Mouse (Mus musculus) limb, embryonic 11.5 days (tissue): Measurements from ENCODE around the gene Tnrc6a. TPM values are rescaled to one million over a fixed set of nuclear protein-coding genes. Genes with fewer than 3 reads are reported as not detected.
A peak's percentile ranks its signal among the peaks of the same experiment; 100 is the strongest.

ENCODE experiments used
- ATAC-seq: fragments of 200-750 bp; cut with Nextera tagmentation; 2 replicates; pipeline ENCODE4 v1.8.0; 2017; ENCODE audit warnings: low read depth; ENCODE audit not compliant: insufficient number of reproducible peaks, low FRiP score, low TSS enrichment
- DNase-seq: peaks from one replicate; pipeline ENCODE4 v3.0.0-alpha.2; 2015; ENCODE audit warnings: low spot score
- H3K27ac ChIP-seq: fragments of 300-500 bp; sonication (generic); replicated peaks from 2 replicates; pipeline ENCODE4 v1.5.1; 2014; ENCODE audit warnings: low read depth, mild to moderate bottlenecking, low read length
- H3K27me3 ChIP-seq: fragments of 300-500 bp; sonication (generic); 2 replicates; pipeline ENCODE4 v1.6.1; 2014; ENCODE audit warnings: mild to moderate bottlenecking, low read length, mixed read lengths; ENCODE audit not compliant: control insufficient read depth, insufficient read depth
- H3K36me3 ChIP-seq: fragments of 300-500 bp; sonication (generic); 2 replicates; pipeline ENCODE4 v1.6.1; 2014; ENCODE audit warnings: mild to moderate bottlenecking, low read length, moderate library complexity, mixed read lengths; ENCODE audit not compliant: control insufficient read depth, insufficient read depth
- H3K4me1 ChIP-seq: fragments of 300-500 bp; sonication (generic); 2 replicates; pipeline ENCODE4 v1.6.1; 2014; ENCODE audit warnings: low read length, mixed read lengths; ENCODE audit not compliant: control insufficient read depth, insufficient read depth
- H3K4me2 ChIP-seq: fragments of 300-500 bp; sonication (generic); 2 replicates; pipeline ENCODE4 v1.6.1; 2014; ENCODE audit warnings: low read depth, mild to moderate bottlenecking, moderate library complexity; ENCODE audit not compliant: severe bottlenecking
- H3K4me3 ChIP-seq: fragments of 300-500 bp; sonication (generic); 2 replicates; pipeline ENCODE4 v1.5.1; 2014; ENCODE audit warnings: low read depth, low read length
- H3K9ac ChIP-seq: fragments of 300-500 bp; sonication (generic); 2 replicates; pipeline ENCODE4 v1.6.1; 2014; ENCODE audit warnings: mild to moderate bottlenecking, low read length
- H3K9me3 ChIP-seq: fragments of 300-500 bp; sonication (generic); 2 replicates; pipeline ENCODE4 v1.6.1; 2016; ENCODE audit warnings: low read length; ENCODE audit not compliant: control insufficient read depth
- WGBS: fragments of 180-500 bp; shearing (Covaris S2); extraction: QIAGEN DNeasy Blood & Tissue Kit; methylation state at CpG from one replicate; pipeline ENCODE4 v1.1.7; 2014; 5-methylcytosine and 5-hydroxymethylcytosine counted together
- polyA plus RNA-seq: library from polyadenylated mRNA; unstranded; fragments of >200 nt; fragmentation: Nextera tagmentation; extraction: Ambion mirVana; gene quantifications from 2 replicates; pipeline ENCODE4 v1.2.1, GENCODE M21; 2014

Tnrc6a gene
- 69.2 and 70.0 TPM in 2 replicates for polyA plus RNA-seq

- peak within 1 kb of the TSS; percentile 44 for H3K4me2 ChIP-seq
- H3K4me1 ChIP-seq: no peaks in the 10 kb centered on the region
- DNase-seq (peak; percentile 95), ATAC-seq (peak; percentile 90)
- H3K36me3 ChIP-seq: no peaks in the 10 kb centered on the region
- H3K9ac ChIP-seq: peak within 1 kb of the TSS; percentile 99
- no peaks in the 10 kb centered on the region for H3K9me3 ChIP-seq
- H3K4me3 ChIP-seq: peak within 1 kb of the TSS; percentile 95
- no peaks in the 10 kb centered on the region for H3K27me3 ChIP-seq
- under 1% methylated on average over 52 of the region's 55 CpGs for whole genome bisulfite sequencing
- peak within 1 kb of the TSS; percentile 95 for H3K27ac ChIP-seq
Observed at GRCm38 (mm10) chr7:123123665-123124298, at the start of gene Tnrc6a. TSS of gene Tnrc6a (plus strand) at chr7:123123885.

- peaks cover 23% of the 10 kb centered on the region for H3K4me1 ChIP-seq
- H3K9ac ChIP-seq: no peak overlapping the region
- H3K9me3 ChIP-seq: no peaks in the 10 kb centered on the region; the same call in 1 of the 2 replicates
- WGBS: 82% methylated on average over 4 of the region's 4 CpGs
- no peak for DNase-seq
- no peak for ATAC-seq
- H3K4me3 ChIP-seq: no peak overlapping the region
- H3K27me3 ChIP-seq: no peaks in the 10 kb centered on the region
- H3K4me2 ChIP-seq: no peak overlapping the region
- no peak overlapping the region for H3K27ac ChIP-seq
- H3K36me3 ChIP-seq: no peaks in the 10 kb centered on the region
Observed at GRCm38 (mm10) chr7:123082236-123082635, 41.4 kb upstream of the Tnrc6a start.

GRCm38 (mm10) chr7:123083441-123084123, 40.1 kb upstream of the Tnrc6a start:
- peak; percentile 44 for DNase-seq
- H3K4me2 ChIP-seq: peak overlapping the region; percentile 56; the same call in 1 of the 2 replicates

GRCm38 (mm10) chr7:123084180-123084691, 39.4 kb upstream of the Tnrc6a start:
- H3K4me2 ChIP-seq: peak overlapping the region; percentile 56
- no peaks in the 10 kb centered on the region for H3K27me3 ChIP-seq
- peak overlapping the region; percentile 84 for H3K27ac ChIP-seq
- H3K9me3 ChIP-seq: no peaks in the 10 kb centered on the region; the same call in 1 of the 2 replicates
- under 1% methylated on average over 7 of the region's 7 CpGs for WGBS
- H3K4me3 ChIP-seq: peak overlapping the region; percentile 12; the same call in 1 of the 2 replicates
- H3K4me1 ChIP-seq: peaks cover 26% of the 10 kb centered on the region
- no peaks in the 10 kb centered on the region for H3K36me3 ChIP-seq
- peak; percentile 78 for DNase-seq
- ATAC-seq: peak; percentile 86
- peak overlapping the region; percentile 43 for H3K9ac ChIP-seq

More at GRCm38 (mm10) chr7:123083441-123084123, 40.1 kb upstream of the Tnrc6a start:
- H3K27me3 ChIP-seq: no peaks in the 10 kb centered on the region
- H3K9ac ChIP-seq: peak overlapping the region; percentile 43; the same call in 1 of the 2 replicates
- H3K4me1 ChIP-seq: peaks cover 26% of the 10 kb centered on the region
- no peaks in the 10 kb centered on the region for H3K36me3 ChIP-seq
- H3K9me3 ChIP-seq: no peaks in the 10 kb centered on the region; the same call in 1 of the 2 replicates
- peak; percentile 72 for ATAC-seq
- 27% methylated on average over 12 of the region's 12 CpGs for WGBS
- H3K4me3 ChIP-seq: no peak overlapping the region
- peak overlapping the region; percentile 84 for H3K27ac ChIP-seq

GRCm38 (mm10) chr7:123084708-123085107, 39.0 kb upstream of the Tnrc6a start:
- peak overlapping the region; percentile 84 for H3K27ac ChIP-seq
- peak overlapping the region; percentile 12; the same call in 1 of the 2 replicates for H3K4me3 ChIP-seq
- no peaks in the 10 kb centered on the region for H3K36me3 ChIP-seq
- peak overlapping the region; percentile 56 for H3K4me2 ChIP-seq
- no peaks in the 10 kb centered on the region; the same call in 1 of the 2 replicates for H3K9me3 ChIP-seq
- DNase-seq (no peak), ATAC-seq (peak; percentile 8; the same call in 1 of the 2 replicates)
- no peaks in the 10 kb centered on the region for H3K27me3 ChIP-seq
- H3K4me1 ChIP-seq: peaks cover 26% of the 10 kb centered on the region
- H3K9ac ChIP-seq: peak overlapping the region; percentile 43
- 12% methylated on average over 13 of the region's 13 CpGs for WGBS

- Histone ChIP-seq H3K36me3 (no peaks in the 10 kb centered on the region), H3K27ac (no peak overlapping the region), H3K9me3 (no peaks in the 10 kb centered on the region), H3K4me1 (peaks cover 15% of the 10 kb centered on the region), H3K4me2 (no peak overlapping the region), H3K9ac (no peak overlapping the region), H3K27me3 (no peaks in the 10 kb centered on the region), H3K4me3 (no peak overlapping the region)
- DNase-seq: no peak
- WGBS: 92% methylated on average over 4 of the region's 4 CpGs
- ATAC-seq: no peak
Observed at GRCm38 (mm10) chr7:123088920-123089319, 34.8 kb upstream of the Tnrc6a start.

GRCm38 (mm10) chr7:123096344-123097120, 27.2 kb upstream of the Tnrc6a start:
- no peak for DNase-seq
- Histone ChIP-seq H3K4me1 (peaks cover 9% of the 10 kb centered on the region; the same call in 1 of the 2 replicates), H3K4me2 (no peak overlapping the region), H3K9me3 (peaks cover 3% of the 10 kb centered on the region; the same call in 1 of the 2 replicates), H3K27me3 (no peaks in the 10 kb centered on the region), H3K9ac (no peak overlapping the region), H3K36me3 (no peaks in the 10 kb centered on the region), H3K27ac (peak overlapping the region; percentile 96), H3K4me3 (no peak overlapping the region)
- 89% methylated on average over 12 of the region's 12 CpGs for WGBS
- ATAC-seq: no peak
